Mouse (Mus musculus): ENCODE measurements around the gene Neurl4. TPM values are rescaled to one million over a fixed set of nuclear protein-coding genes. Genes with fewer than 3 reads are reported as not detected.
A peak's percentile ranks its signal among the peaks of the same experiment; 100 is the strongest.

Neurl4 gene
- polyA plus RNA-seq, 2 experiments = 2.5 to 20.5 TPM

GRCm38 (mm10) chr11:69884240-69884639, 16.6 kb upstream of the Neurl4 start:
- H3K36me3 ChIP-seq (replicated peaks; ENCODE audit: control insufficient read depth, insufficient read depth, low read depth) = no peaks in the 10 kb centered on the region
- H3K4me2 ChIP-seq (ENCODE audit: low read depth) = no peak overlapping the region
- ATAC-seq (ENCODE audit: insufficient read depth) = no peak
- no peak overlapping the region for H3K9ac ChIP-seq (replicated peaks)
- no peak for DNase-seq (ENCODE audit: low read depth in 3 of 3, low spot score in 3 of 3)
- no peaks in the 10 kb centered on the region for H3K9me3 ChIP-seq (ENCODE audit: control insufficient read depth, low read length)
- no peak overlapping the region for H3K4me3 ChIP-seq (ENCODE audit: insufficient read depth in 1 of 2, low read depth in 2 of 2, low read length in 2 of 2)
- TF ChIP-seq EP300 (IDR thresholded peaks at IDR 0.05; ENCODE audit: low read depth) = no peak
- no peak for TF ChIP-seq CTCF (IDR thresholded peaks at IDR 0.05; ENCODE audit: low read depth)
- H3K27me3 ChIP-seq (ENCODE audit: control insufficient read depth, insufficient read depth, low read length) = no peaks in the 10 kb centered on the region
- no peak overlapping the region for H3K27ac ChIP-seq
- peaks cover 23 to 34% of the 10 kb centered on the region in 2 experiments for H3K4me1 ChIP-seq (replicated peaks; ENCODE audit: control insufficient read depth in 2 of 2, insufficient read depth in 2 of 2, low read length in 1 of 2)
- 73% methylated on average over 9 of the region's 9 CpGs for WGBS (ENCODE audit: insufficient replicate concordance)

DNA sequence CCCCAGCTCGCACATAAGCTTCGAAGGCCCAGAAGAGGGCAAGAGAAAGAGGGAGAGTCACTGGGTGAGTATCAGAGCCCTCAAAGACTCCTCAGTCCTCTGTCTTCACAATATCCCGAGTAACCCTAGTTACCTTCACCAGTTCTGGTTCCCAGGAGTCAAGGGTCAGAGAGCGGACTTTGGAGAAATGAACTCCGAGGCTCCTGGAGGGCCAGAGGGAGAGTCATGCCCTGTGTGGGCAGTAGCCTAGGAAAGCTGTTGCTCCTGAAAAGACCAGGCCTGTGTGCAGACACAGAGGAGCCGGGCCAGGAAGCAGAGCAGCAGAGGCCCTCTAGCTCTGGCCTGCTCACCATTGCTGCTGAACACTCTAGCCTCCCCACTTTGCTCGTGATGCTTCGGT, 16.2 kb upstream of the Neurl4 start:
- Histone ChIP-seq H3K4me1 (replicated peaks; ENCODE audit: control insufficient read depth in 2 of 2, insufficient read depth in 2 of 2, low read length in 1 of 2) (peaks cover 19 to 30% of the 10 kb centered on the region in 2 experiments), H3K27me3 (ENCODE audit: control insufficient read depth, insufficient read depth, low read length) (no peaks in the 10 kb centered on the region), H3K27ac (no peak overlapping the region)

GRCm38 (mm10) chr11:69886907-69887635, 13.8 kb upstream of the Neurl4 start:
- no peak overlapping the region for H3K4me3 ChIP-seq (ENCODE audit: insufficient read depth in 1 of 2, low read depth in 2 of 2, low read length in 2 of 2)
- peak overlapping the region; percentile 42 for H3K4me2 ChIP-seq (ENCODE audit: low read depth)
- no peaks in the 10 kb centered on the region for H3K36me3 ChIP-seq (replicated peaks; ENCODE audit: control insufficient read depth, insufficient read depth, low read depth)
- no peaks in the 10 kb centered on the region for H3K9me3 ChIP-seq (ENCODE audit: control insufficient read depth, low read length)
- peak overlapping the region; percentile 27; the same call in 1 of the 2 replicates for H3K9ac ChIP-seq (replicated peaks)
- no peaks in the 10 kb centered on the region for H3K27me3 ChIP-seq (ENCODE audit: control insufficient read depth, insufficient read depth, low read length)
- WGBS (ENCODE audit: insufficient replicate concordance) = 8% methylated on average over 8 of the region's 8 CpGs
- peak; percentile 84 for TF ChIP-seq CTCF (IDR thresholded peaks at IDR 0.05; ENCODE audit: low read depth)
- TF ChIP-seq EP300 (IDR thresholded peaks at IDR 0.05; ENCODE audit: low read depth) = peak; percentile 73
- peaks cover 12 to 26% of the 10 kb centered on the region in 2 experiments for H3K4me1 ChIP-seq (replicated peaks; ENCODE audit: control insufficient read depth in 2 of 2, insufficient read depth in 2 of 2, low read length in 1 of 2)
- peak overlapping the region; percentile 69 for H3K27ac ChIP-seq
- ATAC-seq (ENCODE audit: insufficient read depth) = peak; percentile 87
- peak in 1 of 3 experiments; percentile 59 for DNase-seq (ENCODE audit: low read depth in 3 of 3, low spot score in 3 of 3)

More for the DNA sequence above, 16.2 kb upstream of the Neurl4 start:
- Histone ChIP-seq H3K36me3 (replicated peaks; ENCODE audit: control insufficient read depth, insufficient read depth, low read depth) (no peaks in the 10 kb centered on the region), H3K4me2 (ENCODE audit: low read depth) (no peak overlapping the region), H3K9me3 (ENCODE audit: control insufficient read depth, low read length) (no peaks in the 10 kb centered on the region), H3K9ac (replicated peaks) (no peak overlapping the region), H3K4me3 (ENCODE audit: insufficient read depth in 1 of 2, low read depth in 2 of 2, low read length in 2 of 2) (no peak overlapping the region)
- 67% methylated on average over 8 of the region's 8 CpGs for WGBS (ENCODE audit: insufficient replicate concordance)
- no peak for DNase-seq (ENCODE audit: low read depth in 3 of 3, low spot score in 3 of 3)
- no peak for ATAC-seq (ENCODE audit: insufficient read depth)
- TF ChIP-seq EP300 (IDR thresholded peaks at IDR 0.05; ENCODE audit: low read depth) = no peak

DNA sequence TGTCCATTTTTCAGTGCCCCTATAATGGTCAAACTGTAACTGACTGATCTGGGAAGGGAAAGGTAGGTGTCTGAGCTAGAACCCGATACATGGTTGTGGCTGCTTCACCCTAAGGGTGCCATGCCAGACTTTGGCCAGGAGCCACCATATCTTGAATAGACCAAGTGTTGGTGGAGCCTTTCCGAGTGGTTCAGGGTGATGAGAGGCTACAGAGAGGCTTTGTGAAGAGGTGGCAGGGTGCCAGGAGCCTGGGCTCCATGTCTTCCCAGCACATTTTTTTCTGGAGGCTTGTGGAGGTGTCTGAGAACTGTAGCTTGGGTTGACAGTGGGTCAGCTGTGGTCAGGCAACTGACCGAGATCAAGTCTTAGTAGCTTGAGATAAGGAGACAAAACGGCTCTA, 9.4 kb upstream of the Neurl4 start:
- DNase-seq (ENCODE audit: low read depth in 3 of 3, low spot score in 3 of 3) (no peak), ATAC-seq (ENCODE audit: insufficient read depth) (no peak)
- Histone ChIP-seq H3K4me1 (replicated peaks; ENCODE audit: control insufficient read depth in 2 of 2, insufficient read depth in 2 of 2, low read length in 1 of 2) (peaks cover 17 to 32% of the 10 kb centered on the region in 2 experiments), H3K27ac (no peak overlapping the region), H3K4me3 (ENCODE audit: insufficient read depth in 1 of 2, low read depth in 2 of 2, low read length in 2 of 2) (no peak overlapping the region), H3K36me3 (replicated peaks; ENCODE audit: control insufficient read depth, insufficient read depth, low read depth) (no peaks in the 10 kb centered on the region), H3K4me2 (ENCODE audit: low read depth) (no peak overlapping the region), H3K27me3 (ENCODE audit: control insufficient read depth, insufficient read depth, low read length) (no peaks in the 10 kb centered on the region), H3K9me3 (ENCODE audit: control insufficient read depth, low read length) (no peaks in the 10 kb centered on the region), H3K9ac (replicated peaks) (no peak overlapping the region)
- WGBS (ENCODE audit: insufficient replicate concordance) = 34% methylated on average over 4 of the region's 4 CpGs
- TF ChIP-seq CTCF (IDR thresholded peaks at IDR 0.05; ENCODE audit: low read depth) (no peak), EP300 (IDR thresholded peaks at IDR 0.05; ENCODE audit: low read depth) (no peak)

DNA sequence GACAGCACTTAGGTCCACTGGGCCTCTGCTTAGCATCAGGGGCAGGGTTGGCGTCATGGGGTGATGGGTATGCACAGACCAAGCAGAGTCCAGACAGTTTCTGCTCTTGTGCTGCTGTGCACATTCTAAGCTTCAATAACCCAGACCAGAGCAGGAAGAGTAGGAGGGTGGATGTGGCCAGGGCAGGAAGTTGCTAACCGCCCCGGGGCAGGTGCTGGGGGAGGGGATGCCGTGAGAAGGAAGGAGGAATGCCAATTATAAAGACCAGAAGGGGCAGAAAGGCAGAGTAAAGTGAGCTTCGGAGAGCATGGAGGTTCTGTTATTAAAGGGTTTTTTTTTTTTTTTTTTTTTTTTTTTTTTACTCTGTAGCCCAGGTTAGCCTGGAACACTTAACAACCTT, 6.2 kb upstream of the Neurl4 start:
- Histone ChIP-seq H3K27ac (no peak overlapping the region), H3K9me3 (ENCODE audit: control insufficient read depth, low read length) (no peaks in the 10 kb centered on the region), H3K36me3 (replicated peaks; ENCODE audit: control insufficient read depth, insufficient read depth, low read depth) (no peaks in the 10 kb centered on the region), H3K4me2 (ENCODE audit: low read depth) (no peak overlapping the region), H3K4me3 (ENCODE audit: insufficient read depth in 1 of 2, low read depth in 2 of 2, low read length in 2 of 2) (no peak overlapping the region), H3K27me3 (ENCODE audit: control insufficient read depth, insufficient read depth, low read length) (no peaks in the 10 kb centered on the region; the same call in 1 of the 2 replicates), H3K4me1 (replicated peaks; ENCODE audit: control insufficient read depth in 2 of 2, insufficient read depth in 2 of 2, low read length in 1 of 2) (peaks cover 7 to 15% of the 10 kb centered on the region in 2 experiments), H3K9ac (replicated peaks) (no peak overlapping the region)
- DNase-seq (ENCODE audit: low read depth in 3 of 3, low spot score in 3 of 3) (no peak), ATAC-seq (ENCODE audit: insufficient read depth) (no peak)
- 13% methylated on average over 5 of the region's 5 CpGs for WGBS (ENCODE audit: insufficient replicate concordance)
- no peak for TF ChIP-seq CTCF (IDR thresholded peaks at IDR 0.05; ENCODE audit: low read depth)
- TF ChIP-seq EP300 (IDR thresholded peaks at IDR 0.05; ENCODE audit: low read depth) = no peak

All from liver, embryonic 14.5 days (tissue).